11 mouse cellular contexts compared by ENCODE assay signal in the genomic region with DNA sequence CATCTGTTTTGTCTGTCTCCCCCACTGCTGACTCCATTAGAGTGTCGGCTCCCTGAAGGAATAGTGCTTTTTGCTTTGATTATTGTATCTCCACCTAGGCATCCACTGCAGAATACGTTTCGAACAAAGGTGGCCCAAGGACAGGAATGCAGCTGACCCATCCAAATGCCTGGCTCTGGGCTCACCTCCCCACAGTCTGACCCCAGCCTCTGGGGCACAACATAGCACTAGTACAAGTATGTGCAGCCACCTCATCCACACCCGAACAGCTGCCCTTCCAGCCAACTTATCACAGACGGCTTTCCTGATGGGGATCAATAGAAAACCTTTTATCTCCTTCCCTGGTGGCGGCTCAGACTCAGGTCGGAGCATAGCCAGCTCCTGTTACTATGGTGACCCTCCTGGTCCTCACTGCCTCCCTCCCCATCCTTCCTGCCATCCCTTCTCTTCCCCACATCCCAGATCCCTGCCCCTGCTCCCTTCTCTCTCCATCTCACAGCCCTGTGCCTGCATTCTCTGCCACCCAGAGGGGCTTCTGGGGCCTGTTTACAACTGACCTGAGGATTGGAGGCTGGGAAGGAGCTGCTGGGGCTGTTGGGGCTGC. TPM values are rescaled to one million over a fixed set of nuclear protein-coding genes. Genes with fewer than 3 reads are reported as not detected.
DNase-seq lines count a peak whose midpoint lies in the region; ATAC-seq and TF ChIP-seq lines count a peak whose summit lies in the region.
"Had no signal": no experiment of that assay in that cellular context is flagged by ENCODE, and none has a peak within 500 bp of the region (broad histone marks: within the 10 kb centered on the region; RNA-seq: fewer than 3 reads in every experiment).

No protein-coding gene starts in this region.

- 41% methylated on average over 7 of the region's 7 CpGs for WGBS in embryonic facial prominence, embryonic 14.5 days
- WGBS in hindbrain, embryonic 13.5 days, result 29% methylated on average over 7 of the region's 7 CpGs
- WGBS in midbrain, postnatal 0 days, result 14% methylated on average over 7 of the region's 7 CpGs

- H3K27me3 ChIP-seq in embryonic facial prominence, embryonic 14.5 days (replicated peaks; ENCODE audit: control insufficient read depth, insufficient read depth, low read length), result no peaks in the 10 kb centered on the region
- H3K27me3 ChIP-seq in hindbrain, embryonic 13.5 days, result no peaks in the 10 kb centered on the region
- no peaks in the 10 kb centered on the region for H3K27me3 ChIP-seq in midbrain, postnatal 0 days (ENCODE audit: insufficient read depth, low read length)
- H3K27me3 ChIP-seq: megakaryocyte, embryonic 14.5 days had no signal

- H3K36me3 ChIP-seq in embryonic facial prominence, embryonic 14.5 days (ENCODE audit: control insufficient read depth, insufficient read depth, low read length), result no peaks in the 10 kb centered on the region
- no peaks in the 10 kb centered on the region for H3K36me3 ChIP-seq in hindbrain, embryonic 13.5 days
- H3K36me3 ChIP-seq in midbrain, postnatal 0 days (ENCODE audit: insufficient read depth, low read length), result no peaks in the 10 kb centered on the region

- no peak overlapping the region for H3K27ac ChIP-seq in embryonic facial prominence, embryonic 14.5 days (replicated peaks; ENCODE audit: low read depth, low read length)
- H3K27ac ChIP-seq in hindbrain, embryonic 13.5 days, result peak overlapping the region; percentile 87
- peak overlapping the region; percentile 69 for H3K27ac ChIP-seq in midbrain, postnatal 0 days (ENCODE audit: low read depth, low read length)

- H3K9me3 ChIP-seq in embryonic facial prominence, embryonic 14.5 days (ENCODE audit: control insufficient read depth, low read length), result no peaks in the 10 kb centered on the region
- H3K9me3 ChIP-seq in hindbrain, embryonic 13.5 days, result no peaks in the 10 kb centered on the region
- H3K9me3 ChIP-seq in midbrain, postnatal 0 days (ENCODE audit: low read length), result no peaks in the 10 kb centered on the region
- H3K9me3 ChIP-seq: megakaryocyte, embryonic 14.5 days had no signal

- no peak overlapping the region for H3K4me3 ChIP-seq in embryonic facial prominence, embryonic 14.5 days (ENCODE audit: low read depth, low read length)
- no peak overlapping the region for H3K4me3 ChIP-seq in hindbrain, embryonic 13.5 days
- no peak overlapping the region for H3K4me3 ChIP-seq in midbrain, postnatal 0 days (ENCODE audit: low read depth, low read length)

- no peak overlapping the region for H3K4me2 ChIP-seq in embryonic facial prominence, embryonic 14.5 days (ENCODE audit: low read depth, low read length)
- H3K4me2 ChIP-seq in hindbrain, embryonic 13.5 days, result no peak overlapping the region
- no peak overlapping the region for H3K4me2 ChIP-seq in midbrain, postnatal 0 days (ENCODE audit: low read depth, low read length, poor library complexity, severe bottlenecking)

- peak; percentile 48 to 63 for DNase-seq in cerebellum, postnatal 10 days
- DNase-seq in cerebellum, adult 9-11 months, result no peak
- no peak for DNase-seq in embryonic facial prominence, embryonic 14.5 days (ENCODE audit: low spot score)
- DNase-seq in midbrain, postnatal 0 days (ENCODE audit: low spot score), result peak; percentile 60
- DNase-seq in ovary, postnatal 10 days (ENCODE audit: low spot score), result no peak
- no peak for DNase-seq in adrenal gland, postnatal 4 days (ENCODE audit: low spot score in 2 of 2)
- no peak for DNase-seq in thymus, postnatal 0 days (ENCODE audit: low spot score)
- DNase-seq: left cerebral cortex, postnatal 4 days had no signal

- TF ChIP-seq CTCF in midbrain, postnatal 0 days (IDR thresholded peaks at IDR 0.05), result no peak

- no peak overlapping the region for H3K9ac ChIP-seq in embryonic facial prominence, embryonic 14.5 days (ENCODE audit: low read depth, low read length)
- H3K9ac ChIP-seq in hindbrain, embryonic 13.5 days, result peak overlapping the region; percentile 44
- peak overlapping the region; percentile 26; the same call in 1 of the 2 replicates for H3K9ac ChIP-seq in midbrain, postnatal 0 days (replicated peaks; ENCODE audit: low read length, poor library complexity, severe bottlenecking)

- H3K4me1 ChIP-seq in embryonic facial prominence, embryonic 14.5 days (ENCODE audit: control insufficient read depth, insufficient read depth, low read length), result peaks cover 20% of the 10 kb centered on the region
- H3K4me1 ChIP-seq in hindbrain, embryonic 13.5 days (replicated peaks), result peaks cover 51% of the 10 kb centered on the region
- H3K4me1 ChIP-seq in midbrain, postnatal 0 days (ENCODE audit: insufficient read depth, low read length), result peaks cover 26% of the 10 kb centered on the region

- peak; percentile 38; the same call in 1 of the 2 replicates for ATAC-seq in embryonic facial prominence, embryonic 14.5 days (ENCODE audit: low read depth)
- ATAC-seq in hindbrain, embryonic 13.5 days (ENCODE audit: low FRiP score), result peak; percentile 77
- ATAC-seq in midbrain, postnatal 0 days (ENCODE audit: low FRiP score), result peak; percentile 68
- ATAC-seq: intestine, embryonic 16.5 days had no signal

RNA-seq across cellular contexts. Expression of a gene that starts 10.7 kb away (rescaled TPM):
- 23.9 and 27.6 TPM in 2 replicates for polyA plus RNA-seq in embryonic facial prominence, embryonic 14.5 days (2014; fragmentation: Nextera tagmentation; extraction: Ambion mirVana)
- 32.6 and 32.7 TPM in 2 replicates for polyA plus RNA-seq in hindbrain, embryonic 13.5 days (2015; fragmentation: Nextera tagmentation; extraction: Ambion mirVana)
- 50.7 and 66.8 TPM in 2 replicates for total RNA-seq in midbrain, postnatal 0 days (2014; rRNA removed)
- polyA plus RNA-seq in midbrain, postnatal 0 days (2015; fragmentation: Nextera tagmentation; extraction: Ambion mirVana), result 20.1 and 22.0 TPM in 2 replicates
- total RNA-seq in adrenal gland, postnatal 4 days (2021), result 10 to 100 TPM; 61.4 to 69.8 TPM
- 29.0 and 37.0 TPM in 2 replicates for polyA plus RNA-seq in thymus, postnatal 0 days (2015; fragmentation: Nextera tagmentation; extraction: Ambion mirVana)

RNA-seq across cellular contexts. Expression of a gene that starts 47.8 kb away (rescaled TPM):
- polyA plus RNA-seq in embryonic facial prominence, embryonic 14.5 days (2014; fragmentation: Nextera tagmentation; extraction: Ambion mirVana), result 8.0 and 9.2 TPM in 2 replicates
- 7.4 and 9.1 TPM in 2 replicates for polyA plus RNA-seq in hindbrain, embryonic 13.5 days (2015; fragmentation: Nextera tagmentation; extraction: Ambion mirVana)
- total RNA-seq in midbrain, postnatal 0 days (2014; rRNA removed), result 10.9 and 17.3 TPM in 2 replicates
- polyA plus RNA-seq in midbrain, postnatal 0 days (2015; fragmentation: Nextera tagmentation; extraction: Ambion mirVana), result 12.7 and 13.6 TPM in 2 replicates
- total RNA-seq in adrenal gland, postnatal 4 days (2021), result 10 to 100 TPM in 1 of 2 experiments, 1 to 10 TPM in 1; 7.3 to 54.5 TPM
- 7.0 and 9.2 TPM in 2 replicates for polyA plus RNA-seq in thymus, postnatal 0 days (2015; fragmentation: Nextera tagmentation; extraction: Ambion mirVana)

Comparison
In these comparisons a context has a peak if more than half of its experiments do, and no peak if none do; other contexts are left out.
1. DNase-seq: peak in cerebellum, postnatal 10 days (2 of 2) and midbrain, postnatal 0 days (single experiment); none in cerebellum, adult 9-11 months (single experiment), embryonic facial prominence, embryonic 14.5 days (single experiment), ovary, postnatal 10 days (single experiment), adrenal gland, postnatal 4 days (0 of 2) and thymus, postnatal 0 days (single experiment).
2. Peak in every context shown above with its lines, with median percentiles within 50 percentile points of each other: ATAC-seq.